Mouse (Mus musculus) stomach, postnatal 0 days (tissue): ENCODE measurements at regions not wholly inside any gene's neighbourhood (a gene's known extent, or its start where the extent isn't known, plus 50 kb on each side); places are given as distances from the start of the nearest gene placed in this dataset.

Experiments
- CTCF ChIP-seq: IDR thresholded peaks from 2 replicates; pipeline ENCODE4 v1.5.1; 2016; ENCODE audit warnings: antibody characterized with exemption, low read depth, mild to moderate bottlenecking, moderate library complexity
- EP300 ChIP-seq: optimal IDR thresholded peaks from 2 replicates; pipeline ENCODE3; 2016; ENCODE audit warnings: antibody characterized with exemption

DNA sequence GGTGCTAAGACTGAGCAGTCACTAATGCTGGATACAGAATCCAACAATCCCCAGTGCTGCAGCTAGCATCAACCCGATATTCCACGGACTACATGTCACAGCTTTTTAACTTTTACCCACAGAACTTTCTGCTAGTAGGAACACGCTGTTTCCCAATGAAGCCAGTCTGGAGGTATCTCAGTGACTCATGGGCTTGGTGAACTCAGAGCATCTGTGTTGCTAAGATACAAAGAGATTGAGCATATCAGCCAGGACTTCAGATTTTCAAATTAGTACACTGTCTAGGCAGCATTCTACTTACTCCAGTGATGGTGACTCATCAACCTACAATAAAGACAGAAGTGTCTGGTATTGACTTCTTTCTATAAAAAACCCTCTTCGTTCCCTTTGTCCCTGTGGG is 119.6 kb downstream of the Osr1 start:
- TF ChIP-seq CTCF = no peak
- TF ChIP-seq EP300 = no peak
